Mouse (Mus musculus) bone marrow, adult 2 months (tissue): ENCODE measurements around the gene Ptprm.

Source experiments
- CTCF ChIP-seq: fragments of 200-500 bp; IDR thresholded peaks from 2 replicates; pipeline ENCODE4 v1.5.1; 2011; ENCODE audit warnings: low read length, control low read depth; ENCODE audit not compliant: control insufficient read depth, insufficient read depth
- POLR2A ChIP-seq: fragments of 200-500 bp; IDR thresholded peaks from 2 replicates; pipeline ENCODE4 v1.6.1; 2011; ENCODE audit warnings: low read depth, mild to moderate bottlenecking, control low read depth, low read length, borderline replicate concordance; ENCODE audit not compliant: control insufficient read depth

DNA sequence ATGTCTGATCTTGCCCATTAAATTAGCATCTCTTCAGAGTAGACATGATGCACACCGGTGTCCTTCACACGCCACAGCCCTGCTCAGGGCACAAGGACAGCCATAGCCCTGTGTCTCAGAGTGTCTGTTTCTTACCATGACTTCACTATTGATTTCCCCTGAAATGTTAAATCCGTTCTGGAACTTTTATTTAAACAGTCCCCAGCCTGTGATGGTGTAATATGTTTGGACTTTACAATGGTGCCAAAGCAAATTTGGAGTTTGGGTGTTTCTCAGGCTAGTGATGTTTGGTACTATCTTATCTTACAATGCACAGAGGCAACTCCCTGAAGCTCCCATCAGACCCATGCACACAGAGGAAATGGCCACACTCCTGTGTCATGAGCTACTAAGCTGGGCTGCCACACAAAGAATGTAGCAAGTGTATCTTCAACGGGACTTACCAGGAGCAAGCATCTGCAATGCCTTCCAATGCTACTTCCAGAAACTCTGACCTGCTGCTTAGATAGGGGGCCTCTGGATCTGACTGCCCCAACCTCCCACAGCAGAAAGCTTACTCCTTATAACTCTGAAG lies 212.0 kb downstream of the Ptprm start:
- TF ChIP-seq POLR2A (no peak), CTCF (no peak)
